In the genomic region with DNA sequence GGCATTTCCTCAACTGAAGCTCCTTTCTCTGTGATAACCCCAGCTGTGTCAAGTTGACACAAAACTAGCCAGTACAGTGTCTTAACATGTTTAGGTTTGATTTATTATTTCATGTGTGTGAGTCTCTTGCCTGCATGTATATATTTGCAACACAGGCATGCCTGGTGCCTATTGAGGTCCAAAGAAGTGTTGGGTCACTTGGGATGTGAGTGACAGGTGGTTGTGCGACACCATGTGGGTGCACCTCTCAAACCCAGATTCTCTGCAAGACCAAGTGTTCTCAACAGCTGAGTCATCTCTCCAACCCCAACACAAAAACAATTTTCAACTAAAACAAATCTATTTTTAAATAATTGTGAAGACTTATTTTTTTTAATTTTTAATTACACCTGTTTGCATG, we compare ENCODE assay signal across 1 mouse cellular context.
TF ChIP-seq lines count a peak whose summit lies in the region.

No protein-coding gene starts in this region.

TF ChIP-seq in CH12.LX, 34 proteins besides CTCF, POLR2A, EP300 and RAD21:
- TF ChIP-seq HCFC1 (IDR thresholded peaks at IDR 0.05; ENCODE audit: low read depth, low read length), result no peak
- no peak for TF ChIP-seq GABPA (IDR thresholded peaks at IDR 0.05; ENCODE audit: insufficient replicate concordance, low read depth, low read length)
- TF ChIP-seq IRF4 (IDR thresholded peaks at IDR 0.05; ENCODE audit: low read depth, low read length), result no peak
- TF ChIP-seq POLR2AphosphoS2 (IDR thresholded peaks at IDR 0.05; ENCODE audit: low read depth, low read length), result no peak
- no peak for TF ChIP-seq CHD1 (IDR thresholded peaks at IDR 0.05; ENCODE audit: low read depth, low read length)
- TF ChIP-seq ZKSCAN1 (IDR thresholded peaks at IDR 0.05; ENCODE audit: borderline replicate concordance, low read depth, low read length), result no peak
- TF ChIP-seq MEF2A (IDR thresholded peaks at IDR 0.05; ENCODE audit: borderline replicate concordance, low read depth, low read length), result no peak
- no peak for TF ChIP-seq ETS1 (conservative IDR thresholded peaks at IDR 0.05; ENCODE audit: low read depth, low read length)
- no peak for TF ChIP-seq PAX5 (IDR thresholded peaks at IDR 0.05; ENCODE audit: low read length)
- TF ChIP-seq CHD2 (IDR thresholded peaks at IDR 0.05; ENCODE audit: low read length), result no peak
- no peak for TF ChIP-seq SIN3A (IDR thresholded peaks at IDR 0.05; ENCODE audit: low read length)
- TF ChIP-seq BHLHE40 (IDR thresholded peaks at IDR 0.05; ENCODE audit: low read depth, low read length), result no peak
- TF ChIP-seq NELFE (IDR thresholded peaks at IDR 0.05; ENCODE audit: low read depth, low read length), result no peak
